Mouse (Mus musculus) neural tube, embryonic 11.5 days (tissue): ENCODE data around the gene Cacng8. TPM values are rescaled to one million over a fixed set of nuclear protein-coding genes. Genes with fewer than 3 reads are reported as not detected.

Experiments
- ATAC-seq: fragments of 200-750 bp; cut with Nextera tagmentation; 2 replicates; pipeline ENCODE4 v1.8.0; 2017; ENCODE audit warnings: moderate number of reproducible peaks, mild to moderate bottlenecking, moderate TSS enrichment, moderate library complexity; ENCODE audit not compliant: insufficient read depth, low FRiP score, low TSS enrichment
- DNase-seq: peaks from one replicate; pipeline ENCODE4 v3.0.0-alpha.2; 2015; ENCODE audit warnings: low spot score
- H3K27ac ChIP-seq: fragments of 300-500 bp; sonication (generic); 2 replicates; pipeline ENCODE4 v1.5.1; 2014; ENCODE audit warnings: low read depth, mild to moderate bottlenecking, low read length
- H3K27me3 ChIP-seq: fragments of 300-500 bp; sonication (generic); 2 replicates; pipeline ENCODE4 v1.6.1; 2014; ENCODE audit warnings: mild to moderate bottlenecking, low read length, mixed read lengths; ENCODE audit not compliant: control insufficient read depth, insufficient read depth
- H3K36me3 ChIP-seq: fragments of 300-500 bp; sonication (generic); 2 replicates; pipeline ENCODE4 v1.6.1; 2014; ENCODE audit warnings: mild to moderate bottlenecking, low read length, moderate library complexity, mixed read lengths; ENCODE audit not compliant: control insufficient read depth, insufficient read depth
- H3K4me1 ChIP-seq: fragments of 300-500 bp; sonication (generic); 2 replicates; pipeline ENCODE4 v1.6.1; 2014; ENCODE audit warnings: low read length, mixed read lengths; ENCODE audit not compliant: control insufficient read depth, insufficient read depth
- H3K4me2 ChIP-seq: fragments of 300-500 bp; sonication (generic); 2 replicates; pipeline ENCODE4 v1.6.1; 2014; ENCODE audit warnings: low read depth, mild to moderate bottlenecking, moderate library complexity
- H3K4me3 ChIP-seq: fragments of 300-500 bp; sonication (generic); 2 replicates; pipeline ENCODE4 v1.5.1; 2014; ENCODE audit warnings: low read depth, low read length
- H3K9ac ChIP-seq: fragments of 300-500 bp; sonication (generic); 2 replicates; pipeline ENCODE4 v1.6.1; 2014; ENCODE audit warnings: mild to moderate bottlenecking, low read length
- H3K9me3 ChIP-seq: fragments of 300-500 bp; sonication (generic); 2 replicates; pipeline ENCODE4 v1.6.1; 2016; ENCODE audit warnings: low read length; ENCODE audit not compliant: control insufficient read depth
- WGBS: fragments of 180-500 bp; shearing (Covaris S2); extraction: QIAGEN DNeasy Blood & Tissue Kit; methylation state at CpG from one replicate; pipeline ENCODE4 v1.1.7; 2014; 5-methylcytosine and 5-hydroxymethylcytosine counted together
- microRNA-seq: library from miRNA; unstranded; fragments of <30 nt; microRNA quantifications from one replicate; pipeline ENCODE4, GENCODE M21; 2016
- polyA plus RNA-seq: library from polyadenylated mRNA; unstranded; fragments of >200 nt; fragmentation: Nextera tagmentation; extraction: Ambion mirVana; gene quantifications from 2 replicates; pipeline ENCODE4 v1.2.1, GENCODE M21; 2014

Gene Cacng8
- polyA plus RNA-seq, 1 experiment from 2014 or later: 4.9 TPM

DNA sequence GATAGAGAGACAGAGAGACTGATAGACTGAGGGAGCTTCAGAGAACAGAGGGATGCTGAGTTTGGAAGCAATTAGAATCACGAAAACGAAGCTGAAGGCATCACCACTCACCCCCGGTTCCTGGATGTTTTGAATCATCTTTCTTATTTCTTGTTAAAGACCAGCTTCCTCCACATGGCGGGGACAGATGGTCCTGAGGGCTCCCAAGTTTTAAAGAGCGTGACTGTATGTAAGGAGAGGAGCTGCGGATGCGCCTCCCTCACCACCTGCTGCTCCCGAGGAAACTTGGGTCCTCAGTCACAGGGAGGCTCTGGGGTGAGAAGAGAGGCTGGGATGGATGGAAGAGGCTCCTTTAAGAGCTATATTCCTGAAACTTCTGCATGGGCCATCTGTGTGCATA, 69.8 kb downstream of the Cacng8 start:
- 89% methylated on average over 8 of the region's 8 CpGs for WGBS
- Histone ChIP-seq H3K27ac (no peak overlapping the region), H3K36me3 (no peaks in the 10 kb centered on the region), H3K4me2 (no peak overlapping the region), H3K9me3 (0 out of 2 replicates have a peak, but pooled peaks cover 2% of the 10 kb centered on the region), H3K27me3 (no peaks in the 10 kb centered on the region), H3K4me1 (no peaks in the 10 kb centered on the region), H3K4me3 (no peak overlapping the region), H3K9ac (no peak overlapping the region)
- DNase-seq: no peak
- ATAC-seq: no peak

DNA sequence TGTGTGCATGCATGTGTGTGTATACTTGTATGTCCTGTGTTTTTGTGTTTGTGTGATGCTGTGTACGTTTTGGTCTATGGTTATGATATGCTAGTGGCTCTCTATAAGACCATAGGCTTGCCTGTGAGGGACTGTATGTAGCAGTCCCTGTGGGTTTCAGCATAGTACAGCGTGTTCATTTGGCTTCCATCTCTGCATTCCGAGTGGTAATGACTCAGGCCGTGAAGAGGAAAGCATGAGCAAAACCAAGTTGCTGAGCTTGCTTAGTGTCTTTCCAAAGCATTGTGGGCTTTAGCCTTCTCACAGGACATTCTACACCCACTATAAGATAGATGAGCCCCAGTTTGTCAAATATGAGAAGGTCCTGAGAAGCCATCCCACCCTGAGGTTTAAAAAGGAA, 72.8 kb downstream of the Cacng8 start:
- Histone ChIP-seq H3K27ac (no peak overlapping the region), H3K9ac (no peak overlapping the region), H3K4me2 (no peak overlapping the region), H3K4me3 (no peak overlapping the region), H3K9me3 (0 out of 2 replicates have a peak, but pooled peaks cover 2% of the 10 kb centered on the region), H3K36me3 (no peaks in the 10 kb centered on the region), H3K4me1 (no peaks in the 10 kb centered on the region), H3K27me3 (no peaks in the 10 kb centered on the region)
- WGBS: 87% methylated on average over 4 of the region's 4 CpGs
- DNase-seq: no peak
- ATAC-seq: no peak

Small RNA genes within 50 kb of the gene (microRNA-seq; reads per million reads assigned to microRNA genes)
- gene Gm23450: 6.5 reads per million, percentile 16 among the genes with 10 or more reads in this experiment

Other genes with a start within 250 kb of the Cacng8 start
- 0.11 TPM in 1 of 2 replicates, not detected in the other for gene AU018091, start 221.5 kb upstream of the Cacng8 start, polyA plus RNA-seq
- not detected in 2 replicates for gene Nlrp12, start 140.9 kb upstream of the Cacng8 start, polyA plus RNA-seq
- gene Myadm, start 101.6 kb upstream of the Cacng8 start, polyA plus RNA-seq: 46.7 and 48.3 TPM in 2 replicates
- 0.32 and 0.77 TPM in 2 replicates for gene Prkcg, start 101.5 kb upstream of the Cacng8 start, polyA plus RNA-seq
- 2.9 and 3.5 TPM in 2 replicates for gene Cacng7, start 57.7 kb upstream of the Cacng8 start, polyA plus RNA-seq
- gene Cacng6, start 33.5 kb downstream of the Cacng8 start, polyA plus RNA-seq: 1.4 and 1.6 TPM in 2 replicates
- not detected in 2 replicates for gene Tarm1, start 111.9 kb downstream of the Cacng8 start, polyA plus RNA-seq
- 0.25 TPM in 1 of 2 replicates, not detected in the other for gene Oscar, start 225.5 kb downstream of the Cacng8 start, polyA plus RNA-seq
- gene Ndufa3, start 226.7 kb downstream of the Cacng8 start, polyA plus RNA-seq: 417 and 419 TPM in 2 replicates
- gene Tfpt, start 239.2 kb downstream of the Cacng8 start, polyA plus RNA-seq: 35.7 and 36.7 TPM in 2 replicates
- 141 and 147 TPM in 2 replicates for gene Prpf31, start 239.3 kb downstream of the Cacng8 start, polyA plus RNA-seq